Mouse (Mus musculus): ENCODE measurements around the gene Tas2r114. TPM values are rescaled to one million over a fixed set of nuclear protein-coding genes. Genes with fewer than 3 reads are reported as not detected.

Gene Tas2r114
- not detected in 2 replicates for polyA plus RNA-seq (2015; fragmentation: Nextera tagmentation; extraction: Ambion mirVana)

- no peaks in the 10 kb centered on the region for H3K36me3 ChIP-seq (replicated peaks)
- no peak within 1 kb of the TSS for H3K27ac ChIP-seq (replicated peaks)
- H3K27me3 ChIP-seq, result no peaks in the 10 kb centered on the region
- H3K4me3 ChIP-seq (replicated peaks), result no peak within 1 kb of the TSS
- no peak within 1 kb of the TSS for H3K9ac ChIP-seq
- no peaks in the 10 kb centered on the region for H3K4me1 ChIP-seq (replicated peaks)
- no peak for ATAC-seq (ENCODE audit: insufficient read depth)
- H3K9me3 ChIP-seq (replicated peaks), result no peaks in the 10 kb centered on the region
- H3K4me2 ChIP-seq, result no peak within 1 kb of the TSS
Measured at GRCm38 (mm10) chr6:131689963-131690362, at the start of gene Tas2r114. TSS of gene Tas2r114 (minus strand) at chr6:131690063.

GRCm38 (mm10) chr6:131712803-131713202 is 22.9 kb upstream of the Tas2r114 start:
- Histone ChIP-seq H3K27ac (replicated peaks) (no peak overlapping the region), H3K4me2 (no peak overlapping the region), H3K4me3 (replicated peaks) (no peak overlapping the region), H3K36me3 (replicated peaks) (no peaks in the 10 kb centered on the region), H3K9ac (no peak overlapping the region), H3K4me1 (replicated peaks) (no peaks in the 10 kb centered on the region), H3K27me3 (no peaks in the 10 kb centered on the region), H3K9me3 (replicated peaks) (no peaks in the 10 kb centered on the region)
- ATAC-seq (ENCODE audit: insufficient read depth), result no peak
- WGBS (ENCODE audit: insufficient replicate concordance), result 33% methylated on average over 7 of the region's 7 CpGs

GRCm38 (mm10) chr6:131687395-131687794 is 2.5 kb downstream of the Tas2r114 start, which contains the start of gene Tas2r105:
TSS of gene Tas2r105 (minus strand) at chr6:131687495.
- no peak within 1 kb of the TSS for H3K9ac ChIP-seq
- H3K4me3 ChIP-seq (replicated peaks), result no peak within 1 kb of the TSS
- no peaks in the 10 kb centered on the region for H3K9me3 ChIP-seq (replicated peaks)
- no peak for ATAC-seq (ENCODE audit: insufficient read depth)
- H3K4me1 ChIP-seq (replicated peaks), result no peaks in the 10 kb centered on the region
- WGBS (ENCODE audit: insufficient replicate concordance), result 51% methylated on average over 1 of the region's 1 CpGs
- no peaks in the 10 kb centered on the region for H3K36me3 ChIP-seq (replicated peaks)
- no peak within 1 kb of the TSS for H3K4me2 ChIP-seq
- no peak within 1 kb of the TSS for H3K27ac ChIP-seq (replicated peaks)
- H3K27me3 ChIP-seq, result no peaks in the 10 kb centered on the region

GRCm38 (mm10) chr6:131685644-131686043 is 4.2 kb downstream of the Tas2r114 start, which contains the start of gene Tas2r104:
TSS of gene Tas2r104 (minus strand) at chr6:131685744.
- Histone ChIP-seq H3K9ac (no peak within 1 kb of the TSS), H3K27me3 (no peaks in the 10 kb centered on the region), H3K27ac (replicated peaks) (no peak within 1 kb of the TSS), H3K4me1 (replicated peaks) (no peaks in the 10 kb centered on the region), H3K9me3 (replicated peaks) (0 out of 2 replicates have a peak, but pooled peaks cover 3% of the 10 kb centered on the region), H3K4me2 (no peak within 1 kb of the TSS), H3K4me3 (replicated peaks) (no peak within 1 kb of the TSS), H3K36me3 (replicated peaks) (no peaks in the 10 kb centered on the region)
- 36% methylated on average over 1 of the region's 1 CpGs for WGBS (ENCODE audit: insufficient replicate concordance)
- ATAC-seq (ENCODE audit: insufficient read depth), result no peak

GRCm38 (mm10) chr6:131678786-131679185 is 11.1 kb downstream of the Tas2r114 start, which contains the start of gene Tas2r106:
TSS of gene Tas2r106 (minus strand) at chr6:131678886.
- 48% methylated on average over 3 of the region's 3 CpGs for WGBS (ENCODE audit: insufficient replicate concordance)
- H3K27me3 ChIP-seq, result no peaks in the 10 kb centered on the region
- H3K9me3 ChIP-seq (replicated peaks), result peaks cover 3% of the 10 kb centered on the region; the same call in 1 of the 2 replicates
- no peak within 1 kb of the TSS for H3K4me3 ChIP-seq (replicated peaks)
- H3K4me1 ChIP-seq (replicated peaks), result no peaks in the 10 kb centered on the region
- H3K9ac ChIP-seq, result no peak within 1 kb of the TSS
- H3K27ac ChIP-seq (replicated peaks), result no peak within 1 kb of the TSS
- no peaks in the 10 kb centered on the region for H3K36me3 ChIP-seq (replicated peaks)
- no peak within 1 kb of the TSS for H3K4me2 ChIP-seq
- no peak for ATAC-seq (ENCODE audit: insufficient read depth)

GRCm38 (mm10) chr6:131660049-131660448 is 29.8 kb downstream of the Tas2r114 start, which contains the start of gene Tas2r107:
TSS of gene Tas2r107 (minus strand) at chr6:131660149.
- H3K27me3 ChIP-seq, result no peaks in the 10 kb centered on the region
- ATAC-seq (ENCODE audit: insufficient read depth), result no peak
- no peaks in the 10 kb centered on the region for H3K4me1 ChIP-seq (replicated peaks)
- H3K27ac ChIP-seq (replicated peaks), result no peak within 1 kb of the TSS
- no peak within 1 kb of the TSS for H3K4me2 ChIP-seq
- H3K4me3 ChIP-seq (replicated peaks), result no peak within 1 kb of the TSS
- no peaks in the 10 kb centered on the region for H3K36me3 ChIP-seq (replicated peaks)
- no peak within 1 kb of the TSS for H3K9ac ChIP-seq
- H3K9me3 ChIP-seq (replicated peaks), result no peaks in the 10 kb centered on the region

Other genes with a start within 250 kb of the Tas2r114 start
- gene 5430401F13Rik, start 203.7 kb downstream of the Tas2r114 start, polyA plus RNA-seq (2015; fragmentation: Nextera tagmentation; extraction: Ambion mirVana), result not detected in 2 replicates
- gene Gm6619, start 203.7 kb downstream of the Tas2r114 start, polyA plus RNA-seq (2015; fragmentation: Nextera tagmentation; extraction: Ambion mirVana), result not detected in 2 replicates
- gene Tas2r130, start 59.2 kb downstream of the Tas2r114 start, polyA plus RNA-seq (2015; fragmentation: Nextera tagmentation; extraction: Ambion mirVana), result not detected in 2 replicates
- gene Tas2r107, start 29.9 kb downstream of the Tas2r114 start, polyA plus RNA-seq (2015; fragmentation: Nextera tagmentation; extraction: Ambion mirVana), result not detected in 2 replicates
- not detected in 2 replicates for gene Tas2r106, start 11.2 kb downstream of the Tas2r114 start, polyA plus RNA-seq (2015; fragmentation: Nextera tagmentation; extraction: Ambion mirVana)
- gene Tas2r104, start 4.3 kb downstream of the Tas2r114 start, polyA plus RNA-seq (2015; fragmentation: Nextera tagmentation; extraction: Ambion mirVana), result not detected in 2 replicates
- gene Tas2r105, start 2.6 kb downstream of the Tas2r114 start, polyA plus RNA-seq (2015; fragmentation: Nextera tagmentation; extraction: Ambion mirVana), result not detected in 2 replicates